ENCODE assay signal across 13 mouse cellular contexts in the genomic region with DNA sequence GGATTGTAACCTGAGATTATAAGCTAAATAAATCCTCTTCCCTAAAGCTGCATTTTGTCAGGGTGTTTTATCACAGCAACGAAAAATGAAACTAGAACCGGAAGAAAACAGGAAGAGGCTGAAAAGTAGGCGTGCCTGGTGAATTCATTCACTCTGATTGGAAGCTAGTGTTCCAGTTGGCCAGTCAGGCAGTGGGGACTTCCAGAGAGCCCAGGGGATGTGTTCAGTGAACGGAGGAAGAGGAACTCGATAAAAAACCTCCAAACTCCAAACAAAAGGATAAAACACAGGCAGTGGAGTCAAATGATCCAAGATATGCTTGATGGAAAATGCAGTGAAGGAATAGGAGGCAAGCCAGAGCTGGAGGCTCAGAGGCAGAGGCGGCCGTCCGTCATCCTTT.
A peak's percentile ranks its signal among the peaks of the same experiment; 100 is the strongest.
DNase-seq lines count a peak whose midpoint lies in the region; ATAC-seq lines count a peak whose summit lies in the region.
"Had no signal": no experiment of that assay in that cellular context is flagged by ENCODE, and none has a peak within 500 bp of the region (broad histone marks: within the 10 kb centered on the region; RNA-seq: fewer than 3 reads in every experiment).

No protein-coding gene starts in this region.

- DNase-seq in heart, adult 8-10 months (ENCODE audit: low spot score) = peak; percentile 16
- no peak for DNase-seq in heart, postnatal 25 days (ENCODE audit: low spot score)
- DNase-seq in B cell, adult 2 months = peak; percentile 17 to 35
- peak; percentile 10 to 31 for DNase-seq in heart, postnatal 10 days
- DNase-seq in kidney, postnatal 10 days = peak; percentile 26
- DNase-seq in cerebellum, adult 9-11 months = no peak
- DNase-seq: adrenal gland, adult 8-10 months; cerebellum, adult 18-20 months; lung, postnatal 14 days; thymus, postnatal 4 days had no signal

- no peak for ATAC-seq in cerebellum, adult (ENCODE audit: insufficient number of reproducible peaks, low FRiP score, low TSS enrichment)
- ATAC-seq: forebrain, embryonic 15.5 days; hindbrain, postnatal 0 days had no signal

- intact Hi-C loops in heart, postnatal 25 days (cut with DNase I) = no loop called here
- intact Hi-C loops in heart, postnatal 10 days (cut with DNase I) = no loop called here

Comparison
In these comparisons a context has a peak if more than half of its experiments do, and no peak if none do; other contexts are left out.
1. DNase-seq: peak in heart, adult 8-10 months (single experiment), B cell, adult 2 months (2 of 2), heart, postnatal 10 days (2 of 2) and kidney, postnatal 10 days (single experiment); none in heart, postnatal 25 days (single experiment) and cerebellum, adult 9-11 months (single experiment).